Mouse (Mus musculus) kidney, adult 9 months (tissue): ENCODE results near the gene Dspp.

ENCODE experiments used
- DNase-seq: peaks from one replicate; pipeline ENCODE4 v3.0.0; 2022

The Dspp gene

DNA sequence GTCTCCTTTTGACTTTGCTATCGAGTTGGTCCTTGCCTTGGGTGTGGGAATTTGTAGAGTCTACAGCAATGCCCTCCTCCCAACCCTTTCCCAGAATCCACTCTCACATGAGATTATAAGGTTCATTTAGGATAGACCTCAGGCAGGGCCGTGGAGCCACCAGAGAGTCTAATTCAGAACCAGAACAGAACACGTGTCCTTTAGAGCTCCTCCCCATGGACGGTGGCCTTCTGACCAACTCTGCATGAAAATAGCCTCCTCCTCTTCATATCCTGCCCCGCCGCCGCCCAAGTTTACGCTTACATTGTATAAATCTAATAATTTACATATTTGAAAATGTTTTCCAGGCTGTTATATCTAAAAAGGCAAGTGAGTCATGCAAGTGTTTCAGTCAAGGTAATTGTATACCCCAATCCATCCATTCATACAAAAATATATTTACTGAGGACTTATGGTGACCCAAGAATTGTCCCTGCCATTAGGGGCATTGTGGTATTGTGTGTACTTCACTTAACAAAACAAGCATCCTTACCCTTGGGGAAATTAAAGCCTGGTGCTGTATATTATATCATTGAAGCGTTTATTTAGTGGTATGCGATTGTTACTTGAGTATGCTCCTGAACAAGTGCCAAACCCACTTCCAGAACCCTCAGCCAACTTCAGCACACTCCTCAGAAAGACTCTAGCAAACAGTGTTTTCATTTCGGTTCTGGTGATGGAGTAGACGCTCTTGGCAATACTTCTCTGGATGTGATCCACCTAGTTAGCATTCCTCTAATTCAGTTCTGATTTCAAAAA is 30.8 kb downstream of the Dspp start:
- no peak for DNase-seq

- DNase-seq: no peak
Measured at GRCm38 (mm10) chr5:104202351-104202750, 31.8 kb downstream of the Dspp start, which contains the start of gene Dmp1. Gene Dmp1 (plus strand): TSS chr5:104202613.

DNA sequence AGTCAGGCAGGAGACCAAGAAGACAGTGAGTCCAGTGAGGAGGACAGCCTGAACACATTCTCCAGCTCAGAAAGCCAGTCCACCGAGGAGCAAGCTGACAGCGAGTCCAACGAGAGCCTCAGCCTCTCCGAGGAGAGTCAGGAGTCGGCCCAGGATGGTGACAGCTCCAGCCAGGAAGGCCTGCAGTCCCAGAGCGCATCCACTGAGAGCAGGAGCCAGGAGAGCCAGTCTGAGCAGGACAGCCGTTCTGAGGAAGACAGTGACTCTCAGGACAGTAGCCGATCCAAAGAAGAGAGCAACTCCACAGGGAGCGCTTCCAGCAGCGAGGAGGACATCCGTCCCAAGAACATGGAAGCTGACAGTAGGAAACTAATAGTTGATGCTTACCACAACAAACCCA is 42.0 kb downstream of the Dspp start:
- no peak for DNase-seq

- DNase-seq: peak; percentile 43
Measured at GRCm38 (mm10) chr5:104218926-104219325, 48.4 kb downstream of the Dspp start.

GRCm38 (mm10) chr5:104224299-104224698 is 53.8 kb downstream of the Dspp start:
- no peak for DNase-seq

GRCm38 (mm10) chr5:104224750-104225149 is 54.2 kb downstream of the Dspp start:
- no peak for DNase-seq

DNA sequence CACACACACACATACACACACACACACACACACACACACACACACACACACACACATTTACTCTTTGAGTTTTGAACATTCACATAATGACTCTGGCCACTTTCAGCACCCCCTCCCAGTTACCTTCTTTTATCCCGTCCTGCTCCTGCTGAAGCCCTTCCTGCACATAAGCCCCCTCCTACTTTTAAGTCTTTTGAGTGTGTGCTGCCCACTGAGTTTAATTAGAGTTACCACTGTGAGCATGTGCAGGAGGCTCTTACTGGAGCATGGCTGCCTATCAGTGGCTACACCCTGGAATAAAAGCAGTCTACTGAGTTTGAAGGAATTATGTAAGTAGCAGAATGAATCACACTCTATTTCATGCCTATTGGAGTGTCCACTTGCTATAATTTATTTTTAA is 58.0 kb downstream of the Dspp start:
- no peak for DNase-seq
